Mouse (Mus musculus): ENCODE results near the gene Dnajb1.
A peak's percentile ranks its signal among the peaks of the same experiment; 100 is the strongest.
"Not testable (repeated sequence)": the region's sequence is repeated elsewhere in the genome, so short reads cannot be mapped to it uniquely, and the experiment has no call there.

The Dnajb1 gene

DNA sequence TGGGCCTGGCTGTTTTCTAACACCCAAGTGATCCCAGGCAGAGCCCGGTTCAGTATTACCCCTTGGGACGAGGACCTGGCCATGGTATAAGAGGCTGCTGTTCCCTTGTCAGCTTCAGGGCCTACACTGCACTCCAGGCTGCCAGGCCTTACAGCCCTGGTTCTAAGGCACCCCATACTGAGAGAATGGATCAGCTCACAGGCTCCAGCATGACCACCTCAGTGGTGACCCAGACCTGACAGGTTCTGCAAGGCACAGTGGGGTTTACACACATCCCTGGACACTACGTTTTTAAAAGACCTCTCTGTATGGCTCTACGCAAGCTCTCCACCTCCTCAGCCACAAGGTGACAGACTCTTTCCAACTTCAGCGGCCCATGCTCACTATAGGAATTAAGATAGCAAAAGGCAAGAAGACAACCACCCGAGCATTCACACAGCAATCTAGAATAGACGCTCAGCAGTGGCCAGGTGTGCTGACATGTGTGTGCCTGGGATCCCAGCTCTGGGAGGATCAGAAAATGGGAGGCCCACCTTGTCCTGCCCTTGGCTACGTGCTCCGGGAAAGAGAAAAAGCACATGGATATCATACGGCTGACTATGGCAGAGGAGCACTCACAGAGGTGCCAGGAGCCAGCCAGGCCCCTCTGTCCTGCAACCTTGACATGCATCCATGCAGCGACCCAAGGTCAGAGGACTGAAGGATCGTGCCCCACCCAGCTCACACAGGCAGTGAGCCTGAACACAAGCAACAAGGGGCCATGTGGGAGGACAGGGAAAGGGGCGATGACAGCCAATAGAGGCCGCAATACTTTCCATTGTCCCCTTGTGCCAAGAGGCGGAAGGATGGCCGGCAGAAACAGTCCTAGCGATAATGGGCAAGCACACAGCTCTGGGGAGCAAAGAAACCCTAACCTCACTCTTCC, 29.6 kb upstream of the Dnajb1 start:
- no peak for DNase-seq (ENCODE audit: low read depth)

DNA sequence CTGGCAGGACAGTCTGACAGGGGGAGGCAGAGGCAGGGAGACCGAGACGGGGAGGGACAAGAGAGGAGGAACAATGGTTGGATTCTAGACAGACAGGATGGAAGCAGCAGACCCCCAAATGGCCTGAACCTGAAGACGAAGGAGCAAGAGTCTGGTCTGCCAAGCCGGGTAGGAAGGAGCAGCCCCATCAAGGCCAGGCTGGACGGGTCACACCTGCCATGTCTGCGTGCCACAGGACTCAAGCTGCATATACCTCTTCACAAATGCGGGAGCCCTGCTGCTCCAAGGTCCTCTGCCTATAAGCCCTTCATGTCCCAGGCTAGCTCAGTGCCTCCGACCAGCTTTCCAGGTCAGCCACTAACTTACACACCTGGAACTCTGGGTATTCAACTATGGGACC, 28.3 kb upstream of the Dnajb1 start:
- DNase-seq (ENCODE audit: low read depth): no peak

DNA sequence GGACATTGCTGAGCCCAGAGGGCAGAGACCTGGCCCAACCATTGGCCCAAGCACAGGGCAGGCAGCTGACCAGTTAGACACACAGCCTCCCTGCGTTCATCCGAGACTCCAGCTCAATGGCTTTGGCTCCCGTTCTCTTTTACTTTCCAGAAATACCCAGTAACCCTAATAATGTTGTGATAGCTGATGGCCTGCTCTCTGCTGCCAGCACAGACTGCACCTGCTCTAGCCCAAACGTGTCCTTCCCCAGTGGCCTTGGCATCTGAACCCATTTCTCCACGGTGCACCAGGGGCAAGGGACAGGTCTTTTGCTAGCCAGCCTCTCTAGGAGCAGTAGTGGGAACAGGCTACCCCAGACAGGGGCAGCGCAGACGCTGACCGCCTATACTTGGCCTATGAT, 27.2 kb upstream of the Dnajb1 start:
- no peak for DNase-seq (ENCODE audit: low read depth)

DNA sequence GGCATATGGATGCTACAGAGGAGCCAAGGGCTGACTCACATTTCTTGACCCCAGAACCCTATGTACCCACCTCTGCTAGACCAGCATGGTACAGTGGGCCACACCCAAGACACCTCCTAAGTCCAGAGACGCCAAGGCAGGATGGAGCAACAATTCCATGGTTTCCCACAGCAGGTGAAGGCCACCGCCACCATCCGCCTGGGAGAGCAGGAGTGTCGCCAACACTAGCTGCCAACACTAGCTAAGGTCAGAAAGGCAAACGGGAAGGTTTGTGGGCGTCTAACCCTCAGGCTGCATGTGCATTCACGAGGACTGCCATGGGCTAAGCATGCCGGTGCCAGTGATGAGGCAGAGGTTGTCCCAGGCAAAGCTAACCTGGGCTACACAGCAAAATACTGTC, 25.8 kb upstream of the Dnajb1 start:
- no peak for DNase-seq (ENCODE audit: low read depth)

DNA sequence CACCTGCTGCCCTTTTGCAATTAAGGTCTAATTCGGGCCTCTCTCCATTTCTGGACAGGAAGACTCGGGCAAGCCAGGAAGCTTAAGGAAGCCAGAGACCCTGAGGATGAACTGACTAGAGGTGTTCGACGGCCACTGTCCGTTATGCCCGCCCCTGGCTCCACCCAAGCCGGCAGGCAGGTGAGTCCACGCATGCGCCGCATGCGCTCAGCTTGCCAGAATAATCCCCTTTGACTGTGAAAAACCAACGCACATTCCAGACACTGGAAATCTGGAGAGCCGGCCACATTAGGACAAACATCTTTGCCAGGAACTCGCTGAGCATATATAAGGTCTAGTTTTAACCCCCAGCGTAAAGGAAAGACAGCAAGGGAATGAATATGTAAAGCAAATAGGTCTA, 24.8 kb upstream of the Dnajb1 start:
- no peak for DNase-seq (ENCODE audit: low read depth)

DNA sequence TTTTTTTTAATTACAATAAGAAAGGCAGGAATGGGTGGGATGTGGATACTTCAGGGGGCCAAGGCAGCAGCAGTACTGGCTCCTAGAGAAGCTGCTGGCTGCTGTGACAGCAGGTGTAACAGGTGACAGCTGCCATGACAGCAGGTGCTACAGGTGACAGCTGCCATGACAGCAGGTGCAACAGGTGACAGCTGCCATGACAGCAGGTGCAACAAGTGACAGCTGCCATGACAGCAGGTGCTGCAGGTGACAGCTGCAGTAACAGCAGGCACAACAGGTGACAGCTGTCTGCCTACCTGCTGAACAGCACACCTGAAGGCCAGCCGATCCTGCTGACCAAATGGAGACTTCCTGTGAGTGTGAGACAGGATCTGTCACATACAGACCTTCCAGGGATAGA, 23.2 kb upstream of the Dnajb1 start:
- DNase-seq (ENCODE audit: low read depth): no peak

DNA sequence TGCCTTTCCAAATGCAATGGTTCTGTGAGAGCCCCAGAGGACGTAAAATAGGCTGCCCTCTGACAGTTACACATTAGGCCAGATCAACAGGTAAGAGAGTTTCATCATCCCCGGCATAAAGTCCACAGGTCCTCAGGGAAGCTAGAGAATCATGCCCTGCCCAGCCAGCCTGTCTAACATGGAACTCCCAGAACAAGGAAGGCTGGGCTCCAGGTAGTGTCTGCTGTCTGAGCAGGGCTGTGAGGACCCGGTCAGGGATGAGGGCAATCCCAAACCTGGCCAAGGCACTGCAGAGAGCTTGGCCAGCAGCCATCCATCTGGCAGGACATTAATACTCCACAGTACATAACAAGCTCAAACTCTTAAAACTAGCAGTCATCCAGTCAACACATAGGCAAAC, 22.7 kb upstream of the Dnajb1 start:
- DNase-seq (ENCODE audit: low read depth): no peak

DNA sequence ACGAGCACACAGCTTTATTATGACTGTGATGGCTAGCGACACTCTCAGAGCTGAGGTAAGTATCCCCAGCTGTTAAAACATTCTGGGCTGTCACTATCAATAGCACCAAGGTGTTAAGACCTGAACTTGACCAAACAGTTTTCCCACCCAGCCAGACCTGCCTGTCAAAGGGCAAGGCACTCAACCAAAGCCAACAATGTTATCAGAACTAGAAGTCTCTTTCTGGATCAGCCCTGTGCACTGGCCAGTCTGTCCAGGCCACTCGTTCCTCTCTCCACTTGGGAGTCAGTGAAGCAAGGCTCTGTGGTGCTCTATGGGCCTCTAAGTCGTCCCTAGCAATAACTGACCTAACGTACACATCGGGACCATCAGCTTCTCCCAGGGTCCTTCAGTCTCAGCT, 20.3 kb upstream of the Dnajb1 start:
- no peak for DNase-seq (ENCODE audit: low read depth)

DNA sequence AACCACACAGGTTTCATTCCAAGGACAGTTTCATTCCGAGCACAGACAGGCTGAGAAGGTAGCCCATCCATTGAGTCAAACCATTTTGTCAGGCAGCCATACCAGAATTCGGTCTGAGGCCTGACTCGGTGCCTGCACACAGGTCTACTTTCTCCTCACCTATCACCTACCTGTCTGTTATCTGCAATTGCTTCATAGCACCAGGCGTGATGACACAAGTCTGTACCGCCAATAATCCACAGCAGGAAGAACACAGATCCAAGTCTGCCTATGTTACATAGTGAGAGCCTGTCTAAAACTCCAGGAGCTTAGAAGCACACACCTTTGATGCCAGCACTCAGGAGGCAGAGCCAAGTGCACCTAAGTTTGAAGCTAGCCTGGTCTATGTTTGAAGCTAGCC, 19.1 kb upstream of the Dnajb1 start:
- no peak for DNase-seq (ENCODE audit: low read depth)

DNA sequence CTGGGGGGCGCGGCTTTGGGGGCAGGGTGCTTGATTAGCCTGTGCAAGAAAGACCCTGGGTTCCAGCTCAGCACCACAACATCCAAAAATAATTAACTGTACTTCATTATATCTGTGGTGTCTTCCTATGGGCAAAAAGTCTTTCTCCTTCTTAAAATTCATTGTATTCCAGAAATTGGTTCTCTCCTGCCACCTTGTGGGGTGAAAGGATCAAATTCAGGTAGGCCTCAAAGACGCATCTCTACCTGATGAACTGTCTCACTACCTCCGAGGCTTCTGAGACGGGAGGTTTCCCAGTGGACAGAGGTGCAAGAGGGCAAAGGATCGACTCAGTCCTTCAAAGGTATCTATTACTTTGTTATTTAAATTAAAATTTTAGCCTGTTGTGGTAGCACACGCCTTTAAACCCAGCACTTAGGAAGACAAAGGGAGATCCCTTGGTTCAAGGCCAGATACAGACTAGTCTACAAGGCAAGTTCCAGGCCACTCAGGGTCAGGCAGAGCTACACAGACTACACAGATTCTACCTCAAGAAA, 17.4 kb upstream of the Dnajb1 start:
- DNase-seq (ENCODE audit: low read depth): peak; percentile 48

DNA sequence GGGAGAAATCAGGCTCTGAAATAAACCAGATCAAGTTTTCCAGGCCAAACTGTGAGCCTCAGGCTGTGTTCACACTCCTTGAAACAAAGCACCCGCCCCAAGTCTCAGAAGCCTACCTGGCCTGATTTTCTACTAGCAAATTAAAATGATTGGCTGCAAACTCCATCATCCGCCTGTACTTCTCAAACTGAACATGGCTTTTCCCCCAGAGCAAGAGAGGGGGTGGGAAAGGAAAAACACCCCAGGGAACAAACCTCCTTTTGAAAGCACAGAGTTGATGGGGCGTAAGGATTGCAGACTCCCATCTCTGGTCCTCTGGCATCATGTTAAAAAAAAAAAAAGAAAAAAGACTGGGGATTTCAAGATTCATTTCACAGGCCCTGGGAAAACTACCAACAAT, 15.3 kb upstream of the Dnajb1 start:
- DNase-seq (ENCODE audit: low read depth): no peak

DNA sequence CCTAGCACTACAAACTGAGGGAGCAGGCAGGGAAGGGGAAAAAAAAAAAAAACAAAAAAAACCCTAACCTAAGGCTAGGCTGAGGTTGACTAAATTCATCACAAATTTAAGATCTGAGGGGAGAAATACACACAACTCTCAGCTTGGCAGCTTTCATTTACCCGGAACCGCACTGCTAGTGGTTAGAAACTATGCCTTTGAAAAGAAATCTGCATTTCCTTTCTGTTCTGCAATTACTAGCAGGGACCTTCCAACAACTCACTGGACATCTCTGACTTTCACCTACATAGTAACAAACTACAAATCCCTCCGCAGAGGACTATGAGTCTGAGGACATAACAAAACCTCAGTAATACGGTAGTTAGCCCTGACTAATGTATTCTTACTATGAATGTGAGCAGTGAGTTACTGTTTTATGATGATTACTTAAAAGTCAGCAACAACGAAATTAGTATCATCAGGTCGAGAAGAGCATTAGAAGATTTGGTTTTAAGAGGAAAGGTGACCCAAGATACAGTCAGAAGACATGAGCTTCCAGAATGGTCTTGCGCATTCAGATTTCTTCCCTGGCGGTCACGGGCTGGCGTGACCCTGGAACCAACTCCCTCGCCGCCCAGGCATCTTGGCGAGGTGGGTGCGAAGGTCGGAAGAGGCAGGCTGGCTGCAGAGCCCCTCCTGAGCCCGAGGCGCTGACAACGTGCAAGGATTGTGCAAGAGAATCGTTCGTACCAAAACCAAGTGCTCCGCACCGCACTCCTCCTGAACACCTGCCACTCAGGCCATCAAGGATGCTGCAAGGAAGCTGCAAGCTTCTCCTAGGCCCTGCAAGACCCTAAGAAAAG, 14.4 kb upstream of the Dnajb1 start:
- DNase-seq (ENCODE audit: low read depth): peak; percentile 57

DNA sequence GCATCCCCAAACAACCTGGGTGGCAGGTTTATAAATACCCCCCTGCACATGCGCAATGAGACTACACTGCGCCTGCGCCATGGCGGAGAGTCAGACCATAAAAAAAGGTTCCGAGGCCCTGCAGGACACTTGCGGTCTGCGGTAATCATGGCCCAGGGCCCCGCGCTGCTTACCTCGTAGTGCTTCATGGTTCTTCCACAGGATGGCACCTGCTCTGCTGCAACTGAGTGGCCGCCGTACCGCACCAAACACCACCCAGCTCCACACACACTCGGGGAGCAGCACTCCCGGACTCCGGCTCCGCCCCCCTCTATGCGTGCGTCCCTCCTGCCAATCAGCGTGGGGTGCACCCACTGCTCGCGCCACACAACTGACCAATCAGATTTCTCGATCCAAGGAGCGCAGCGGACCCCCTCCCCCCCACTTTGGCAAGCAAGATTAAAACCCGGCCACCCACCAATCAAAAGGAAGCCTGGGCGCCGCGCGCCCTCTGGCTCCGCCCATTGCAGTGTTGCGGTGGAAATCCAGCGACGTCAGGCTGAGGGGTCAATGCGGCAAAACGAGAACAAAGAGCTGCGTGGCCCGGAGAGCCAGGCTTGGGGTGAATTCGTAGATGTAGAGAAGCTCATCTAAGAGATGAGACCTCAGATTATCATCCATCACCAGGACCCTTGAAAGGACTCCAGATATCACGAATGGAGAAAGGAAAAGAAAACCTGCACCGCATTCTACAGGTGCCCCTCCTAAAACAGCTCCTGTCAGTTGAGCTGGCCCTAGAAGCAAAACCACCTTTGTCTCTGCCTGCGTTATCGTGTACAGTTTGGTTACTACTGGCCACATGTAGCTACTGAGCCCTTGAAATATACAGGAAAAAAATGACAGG, 13.6 kb upstream of the Dnajb1 start:
- DNase-seq (ENCODE audit: low read depth): peak; percentile 99

DNA sequence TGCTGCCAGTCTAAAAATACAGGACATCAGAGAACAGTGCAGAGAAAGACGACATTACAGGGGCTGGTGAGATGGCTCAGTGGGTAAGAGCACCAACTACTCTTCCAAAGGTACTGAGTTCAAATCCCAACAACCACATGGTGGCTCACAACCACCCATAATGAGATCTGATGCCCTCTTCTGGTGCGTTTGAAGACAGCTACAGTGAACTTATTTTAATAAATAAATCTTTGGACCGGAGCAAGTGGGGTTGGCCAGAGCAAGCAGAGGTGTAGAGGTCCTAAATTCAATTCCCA, 13.0 kb upstream of the Dnajb1 start:
- not testable (repeated sequence) for DNase-seq (ENCODE audit: low read depth)

DNA sequence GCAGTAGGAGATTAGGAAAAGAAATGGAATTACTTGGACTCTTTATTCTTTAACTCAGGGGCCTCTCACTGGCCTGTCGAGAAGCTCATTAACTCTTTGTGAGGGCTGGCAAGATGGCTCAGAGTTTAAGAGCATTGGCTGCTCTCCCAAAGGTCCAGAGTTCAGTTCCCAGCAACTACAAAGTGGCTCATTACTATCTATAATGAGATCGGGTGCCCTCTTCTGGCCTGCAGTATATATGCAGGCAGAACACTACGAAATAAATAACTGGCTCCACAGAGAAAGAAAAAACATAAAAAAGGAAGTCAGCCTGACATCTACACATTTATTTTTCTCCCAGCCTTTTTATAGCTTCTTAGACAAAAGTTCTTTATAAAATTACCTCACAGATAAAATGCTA, 11.6 kb upstream of the Dnajb1 start:
- DNase-seq (ENCODE audit: low read depth): peak; percentile 68

DNA sequence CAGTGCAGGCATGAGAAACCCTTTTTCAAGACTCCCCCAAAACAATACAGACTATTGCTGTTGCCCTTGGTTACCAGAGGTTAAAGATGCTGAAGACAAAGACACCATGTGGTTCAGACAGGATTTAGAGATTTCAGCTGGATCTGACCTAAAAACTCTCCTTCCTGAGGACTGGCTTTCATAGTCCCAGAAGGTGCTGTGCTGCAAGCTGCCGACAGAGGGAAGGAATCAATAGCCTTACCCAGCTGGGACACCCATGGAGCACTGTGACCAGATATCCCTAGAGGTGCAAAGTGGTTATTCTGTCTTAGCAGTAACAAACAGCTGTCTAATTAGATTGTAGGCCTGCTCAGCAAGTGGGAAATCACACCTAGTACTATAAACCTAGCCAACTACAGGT, 9.8 kb upstream of the Dnajb1 start:
- DNase-seq (ENCODE audit: low read depth): no peak

DNA sequence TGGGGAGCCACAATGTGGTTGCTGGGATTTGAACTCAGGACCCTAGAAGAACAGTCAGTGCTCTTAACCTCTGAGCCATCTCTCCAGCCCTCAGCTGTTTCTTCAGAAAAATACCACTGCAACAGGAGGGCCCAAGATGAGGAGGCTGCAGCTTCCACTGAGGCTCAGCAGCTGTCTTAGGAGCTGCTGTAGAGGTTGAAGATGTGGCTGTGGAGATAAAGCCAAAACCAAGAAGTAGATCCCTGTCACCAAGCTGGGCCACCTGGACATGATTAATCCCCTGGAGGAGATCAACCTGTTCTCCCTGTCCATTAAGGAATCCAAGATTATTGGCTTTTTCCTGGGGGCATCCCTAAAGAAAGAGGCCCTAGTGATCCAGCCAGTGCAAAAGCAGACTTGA, 8.2 kb upstream of the Dnajb1 start:
- no peak for DNase-seq (ENCODE audit: low read depth)

DNA sequence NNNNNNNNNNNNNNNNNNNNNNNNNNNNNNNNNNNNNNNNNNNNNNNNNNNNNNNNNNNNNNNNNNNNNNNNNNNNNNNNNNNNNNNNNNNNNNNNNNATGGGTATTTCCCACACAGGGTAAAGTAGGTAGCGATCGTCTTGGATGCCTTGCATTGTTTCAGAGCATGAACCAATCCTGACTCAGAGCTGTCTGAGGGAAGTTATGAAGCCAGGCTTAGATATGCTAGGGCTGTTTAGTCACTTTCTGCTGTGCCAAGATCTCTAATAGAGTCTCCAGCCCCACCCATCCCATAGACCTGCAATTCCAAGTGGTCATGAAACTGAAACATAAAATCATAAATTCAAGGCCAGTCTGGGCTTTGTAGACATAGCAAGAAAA, 5.4 kb upstream of the Dnajb1 start:
- no peak for DNase-seq (ENCODE audit: low read depth)

DNA sequence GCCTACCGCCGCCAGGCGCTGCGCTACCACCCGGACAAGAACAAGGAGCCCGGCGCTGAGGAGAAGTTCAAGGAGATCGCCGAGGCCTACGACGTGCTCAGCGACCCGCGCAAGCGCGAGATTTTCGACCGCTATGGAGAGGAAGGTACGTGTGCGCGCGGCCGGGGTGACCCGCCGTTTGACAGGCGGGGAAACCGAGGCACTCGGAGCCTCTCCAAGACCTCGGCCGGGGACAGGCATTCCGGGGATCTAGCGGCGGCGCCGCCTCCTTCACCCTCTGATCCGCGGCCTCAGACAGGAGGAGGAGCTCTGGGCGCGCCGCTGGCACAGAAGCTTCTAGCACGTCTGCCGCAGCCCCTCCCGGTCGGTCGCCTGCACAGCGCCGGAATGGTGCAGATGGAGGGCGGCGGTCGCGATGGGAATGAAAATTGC, 421 bp downstream of the Dnajb1 start:
- DNase-seq (ENCODE audit: low read depth): peak; percentile 80

DNA sequence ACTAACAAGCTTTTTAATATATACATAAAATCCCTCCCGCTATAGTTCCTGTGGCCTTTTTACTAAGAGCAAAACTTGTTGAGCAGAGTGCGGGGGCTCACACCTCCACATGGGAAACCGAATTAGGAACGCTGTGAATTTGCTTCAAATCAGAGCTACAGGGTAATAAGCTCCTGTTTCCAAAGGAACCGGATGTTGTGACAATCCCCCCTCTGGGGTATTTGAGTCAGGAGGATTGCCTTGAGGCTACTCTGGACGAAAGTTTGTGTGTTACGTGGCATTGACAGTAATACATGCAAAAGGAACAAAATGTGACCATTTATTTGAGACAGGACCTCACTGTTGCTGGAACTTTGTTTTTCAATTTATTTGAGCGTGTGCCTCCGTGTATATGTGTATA, 1.1 kb downstream of the Dnajb1 start:
- DNase-seq (ENCODE audit: low read depth): no peak

DNA sequence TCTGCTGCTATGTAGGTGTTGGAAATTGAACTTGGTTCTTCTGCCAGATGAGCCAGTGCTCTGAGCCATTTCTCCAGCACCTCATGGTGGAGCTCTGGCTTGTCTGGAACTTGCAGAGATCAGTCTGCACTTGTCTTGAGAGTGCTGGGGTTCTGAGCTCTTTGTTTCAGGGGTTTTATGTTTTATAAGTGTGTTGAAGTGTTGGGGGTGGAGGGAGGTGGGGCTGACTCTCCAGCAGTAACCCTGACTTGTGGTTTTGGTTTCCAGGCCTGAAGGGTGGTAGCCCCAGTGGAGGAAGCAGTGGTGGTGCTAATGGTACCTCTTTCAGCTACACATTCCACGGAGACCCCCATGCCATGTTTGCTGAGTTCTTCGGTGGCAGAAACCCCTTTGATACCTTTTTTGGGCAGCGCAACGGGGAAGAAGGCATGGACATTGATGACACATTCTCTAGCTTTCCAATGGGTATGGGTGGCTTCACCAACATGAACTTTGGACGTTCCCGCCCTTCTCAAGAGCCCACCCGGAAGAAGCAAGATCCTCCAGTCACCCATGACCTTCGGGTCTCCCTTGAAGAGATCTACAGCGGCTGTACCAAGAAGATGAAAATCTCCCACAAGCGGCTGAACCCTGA, 1.7 kb downstream of the Dnajb1 start:
- peak; percentile 68 for DNase-seq (ENCODE audit: low read depth)

DNA sequence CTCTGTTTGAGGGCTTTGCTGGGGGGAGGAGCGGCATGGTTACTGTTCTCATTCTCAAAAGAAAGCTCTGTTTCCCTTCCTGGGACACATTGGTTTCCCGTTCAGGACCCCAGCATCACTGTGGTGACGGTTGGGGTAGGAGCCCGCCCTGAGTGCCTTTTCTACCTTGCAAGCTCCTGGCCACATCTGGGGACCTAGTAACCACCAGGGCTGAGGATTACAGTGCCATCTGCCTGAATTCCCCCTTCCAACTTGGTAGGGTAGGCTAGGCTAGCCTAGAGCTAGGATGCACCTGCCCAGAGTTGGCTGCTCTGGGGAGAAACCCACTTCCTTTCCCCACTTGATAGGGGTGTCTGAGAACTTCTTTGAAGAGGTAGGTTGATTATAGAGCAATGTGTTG, 3.9 kb downstream of the Dnajb1 start:
- no peak for DNase-seq (ENCODE audit: low read depth)

Measured in 416B (cell line).